Mouse (Mus musculus): ENCODE results near the gene Btbd7.

DNA sequence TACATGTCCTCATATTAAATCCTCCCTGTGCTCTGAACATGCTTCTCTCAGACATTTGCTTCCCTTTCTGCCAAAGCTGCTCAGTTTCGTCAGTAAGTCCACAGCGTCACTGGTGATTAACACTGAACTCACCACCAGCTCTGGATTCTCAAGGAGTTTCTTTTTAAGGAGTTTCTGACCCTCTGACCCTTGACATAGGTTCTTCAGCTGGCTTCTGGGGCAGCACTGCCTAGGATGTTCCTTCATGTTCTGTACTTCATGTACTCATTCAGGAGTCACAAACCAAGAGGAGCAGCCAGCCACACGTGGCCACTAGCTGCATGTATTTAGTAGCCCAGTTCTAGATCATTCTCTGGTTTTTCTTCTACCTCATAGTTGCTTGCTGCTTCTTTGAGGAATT is 130.0 kb downstream of the Btbd7 start:
- TF ChIP-seq CTCF (IDR thresholded peaks at IDR 0.05; ENCODE audit: borderline replicate concordance, control insufficient read depth, extremely low read depth, insufficient read depth, low read length, poor library complexity) (no peak), POLR2A (IDR thresholded peaks at IDR 0.05; ENCODE audit: control insufficient read depth, extremely low read depth, insufficient read depth, low read length, poor library complexity) (no peak)

Measured in thymus, adult 2 months (tissue).